Mouse (Mus musculus) heart, embryonic 14.5 days (tissue): ENCODE results near the gene Nanp. TPM values are rescaled to one million over a fixed set of nuclear protein-coding genes. Genes with fewer than 3 reads are reported as not detected.

Experiments used
- ATAC-seq: fragments of 200-750 bp; cut with Nextera tagmentation; 2 replicates; pipeline ENCODE4 v1.8.0; 2017; ENCODE audit warnings: low read depth, moderate TSS enrichment; ENCODE audit not compliant: insufficient number of reproducible peaks, insufficient read depth, low FRiP score
- H3K27ac ChIP-seq, 2 experiments: fragments of 200-500 bp in 1 of 2; fragments of 300-500 bp in 1 of 2; sonication (generic) in 1 of 2; replicated peaks in 1 of 2; 2 replicates each; pipeline ENCODE4 v1.5.1; 2012 to 2014; ENCODE audit warnings: low read depth in 2 of 2, low read length in 2 of 2, control low read depth in 1 of 2, mild to moderate bottlenecking in 1 of 2, mixed read lengths in 1 of 2; ENCODE audit not compliant: control insufficient read depth in 1 of 2, insufficient read depth in 1 of 2
- H3K27me3 ChIP-seq: fragments of 300-500 bp; sonication (generic); 2 replicates; pipeline ENCODE4 v1.6.1; 2014; ENCODE audit warnings: mild to moderate bottlenecking, low read length, control low read depth; ENCODE audit not compliant: control insufficient read depth, insufficient read depth
- H3K36me3 ChIP-seq: fragments of 300-500 bp; sonication (generic); 2 replicates; pipeline ENCODE4 v1.6.1; 2014; ENCODE audit warnings: mild to moderate bottlenecking, control low read depth, low read length, mixed read lengths; ENCODE audit not compliant: control insufficient read depth, insufficient read depth
- H3K4me1 ChIP-seq, 2 experiments: fragments of 200-500 bp in 1 of 2; fragments of 300-500 bp in 1 of 2; sonication (generic) in 1 of 2; 2 replicates each; pipeline ENCODE4 v1.6.1; 2012 to 2014; ENCODE audit warnings: low read length in 2 of 2, control low read depth in 1 of 2, mixed read lengths in 1 of 2; ENCODE audit not compliant: control insufficient read depth in 2 of 2, insufficient read depth in 2 of 2
- H3K4me2 ChIP-seq: fragments of 300-500 bp; sonication (generic); 2 replicates; pipeline ENCODE4 v1.6.1; 2014; ENCODE audit warnings: mild to moderate bottlenecking, low read length
- H3K4me3 ChIP-seq, 2 experiments: fragments of 200-500 bp in 1 of 2; fragments of 300-500 bp in 1 of 2; sonication (generic) in 1 of 2; 2 replicates each; pipeline ENCODE4 v1.5.1; 2012 to 2014; ENCODE audit warnings: low read length in 2 of 2, mild to moderate bottlenecking in 2 of 2, control low read depth in 1 of 2, low read depth in 1 of 2, moderate library complexity in 1 of 2; ENCODE audit not compliant: control insufficient read depth in 1 of 2, insufficient read depth in 1 of 2
- H3K9ac ChIP-seq: fragments of 300-500 bp; sonication (generic); 2 replicates; pipeline ENCODE4 v1.6.1; 2014; ENCODE audit warnings: mild to moderate bottlenecking, low read length
- H3K9me3 ChIP-seq: fragments of 300-500 bp; sonication (generic); 2 replicates; pipeline ENCODE4 v1.6.1; 2016; ENCODE audit warnings: low read length, control low read depth; ENCODE audit not compliant: control insufficient read depth
- WGBS: fragments of 180-500 bp; shearing (Covaris S2); extraction: QIAGEN DNeasy Blood & Tissue Kit; methylation state at CpG from one replicate; pipeline ENCODE4 v1.1.7; 2014; 5-methylcytosine and 5-hydroxymethylcytosine counted together
- polyA plus RNA-seq: library from polyadenylated mRNA; unstranded; fragments of >200 nt; fragmentation: Nextera tagmentation; extraction: Ambion mirVana; gene quantifications from 2 replicates; pipeline ENCODE4 v1.2.1, GENCODE M21; 2014

The Nanp gene
- polyA plus RNA-seq, 1 experiment from 2014 or later: 18.2 TPM

- no peak overlapping the region for H3K9ac ChIP-seq
- no peaks in the 10 kb centered on the region for H3K9me3 ChIP-seq
- peaks cover 5 to 8% of the 10 kb centered on the region in 2 experiments; a peak in 3 of 4 replicates for H3K4me1 ChIP-seq
- 43% methylated on average over 3 of the region's 3 CpGs for WGBS
- no peaks in the 10 kb centered on the region for H3K36me3 ChIP-seq
- no peak overlapping the region for H3K4me2 ChIP-seq
- H3K27ac ChIP-seq: no peak overlapping the region
- no peaks in the 10 kb centered on the region for H3K27me3 ChIP-seq
- ATAC-seq: no peak
- H3K4me3 ChIP-seq: no peak overlapping the region
Measured at GRCm38 (mm10) chr2:150999021-150999420, 40.2 kb downstream of the Nanp start.

DNA sequence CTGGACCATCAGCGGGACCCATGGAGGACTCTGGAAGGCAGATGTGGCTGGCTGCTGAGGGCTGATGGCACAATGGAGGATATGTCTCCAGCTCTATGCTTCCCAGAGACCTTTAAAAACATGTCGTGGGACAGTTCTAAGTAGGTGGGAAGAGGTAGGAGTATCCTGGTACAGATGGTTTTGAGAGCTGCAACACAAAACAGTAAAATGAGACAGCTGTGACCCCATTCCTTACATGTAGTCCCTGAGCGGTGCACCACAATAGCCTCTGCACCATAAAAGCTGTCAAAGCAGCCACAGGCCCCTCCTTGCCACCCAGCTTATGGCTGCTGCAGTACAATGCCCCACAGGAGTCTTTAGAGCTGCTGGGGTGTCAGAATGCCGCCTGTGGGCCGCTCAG lies 41.6 kb downstream of the Nanp start:
- Histone ChIP-seq H3K9ac (no peak overlapping the region), H3K9me3 (no peaks in the 10 kb centered on the region), H3K36me3 (no peaks in the 10 kb centered on the region), H3K4me3 (no peak overlapping the region), H3K4me1 (peaks cover 5 to 8% of the 10 kb centered on the region in 2 experiments; a peak in 3 of 4 replicates), H3K4me2 (no peak overlapping the region), H3K27me3 (no peaks in the 10 kb centered on the region), H3K27ac (no peak overlapping the region)
- no peak for ATAC-seq
- 70% methylated on average over 5 of the region's 5 CpGs for WGBS

DNA sequence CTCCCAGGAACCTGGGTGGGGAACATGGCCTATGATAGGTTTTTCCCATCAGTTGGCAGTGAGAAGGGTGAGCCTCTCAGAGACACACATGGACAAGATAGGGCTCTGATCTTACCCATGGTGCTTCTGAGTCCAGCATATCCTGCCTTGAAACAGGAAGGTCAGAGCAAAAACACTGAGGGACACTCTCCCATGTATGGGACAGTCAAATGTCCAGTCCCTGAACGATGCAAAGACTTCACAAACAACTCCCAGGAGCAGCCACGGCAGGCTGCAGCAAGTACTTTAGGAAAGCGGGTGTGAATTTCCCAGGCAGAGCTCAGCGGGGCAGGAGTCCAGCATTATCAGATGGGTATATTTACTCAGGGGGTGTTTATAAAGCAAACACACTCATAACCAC lies 43.9 kb downstream of the Nanp start:
- H3K4me1 ChIP-seq: peaks cover 6 to 8% of the 10 kb centered on the region in 2 experiments; a peak in 3 of 4 replicates
- WGBS: 48% methylated on average over 4 of the region's 4 CpGs
- H3K27me3 ChIP-seq: no peaks in the 10 kb centered on the region
- H3K27ac ChIP-seq: no peak overlapping the region
- no peak overlapping the region for H3K9ac ChIP-seq
- H3K4me3 ChIP-seq: no peak overlapping the region
- H3K36me3 ChIP-seq: no peaks in the 10 kb centered on the region
- no peak for ATAC-seq
- no peaks in the 10 kb centered on the region for H3K9me3 ChIP-seq
- no peak overlapping the region for H3K4me2 ChIP-seq

GRCm38 (mm10) chr2:150991050-150991449 lies 48.1 kb downstream of the Nanp start:
- H3K27ac ChIP-seq: no peak overlapping the region
- no peak for ATAC-seq
- 85% methylated on average over 4 of the region's 4 CpGs for WGBS

GRCm38 (mm10) chr2:150990506-150990905 lies 48.7 kb downstream of the Nanp start:
- Histone ChIP-seq H3K4me2 (no peak overlapping the region), H3K4me3 (no peak overlapping the region), H3K27ac (no peak overlapping the region), H3K4me1 (peaks cover 0 to 3% of the 10 kb centered on the region in 2 experiments; a peak in 2 of 4 replicates), H3K9ac (no peak overlapping the region), H3K9me3 (no peaks in the 10 kb centered on the region), H3K27me3 (no peaks in the 10 kb centered on the region), H3K36me3 (no peaks in the 10 kb centered on the region)
- ATAC-seq: no peak
- WGBS: 65% methylated on average over 2 of the region's 2 CpGs

More at GRCm38 (mm10) chr2:150991050-150991449, 48.1 kb downstream of the Nanp start:
- Histone ChIP-seq H3K27me3 (no peaks in the 10 kb centered on the region), H3K4me2 (no peak overlapping the region), H3K4me1 (peaks cover 0 to 3% of the 10 kb centered on the region in 2 experiments; a peak in 2 of 4 replicates), H3K4me3 (no peak overlapping the region), H3K36me3 (no peaks in the 10 kb centered on the region), H3K9me3 (no peaks in the 10 kb centered on the region), H3K9ac (no peak overlapping the region)

DNA sequence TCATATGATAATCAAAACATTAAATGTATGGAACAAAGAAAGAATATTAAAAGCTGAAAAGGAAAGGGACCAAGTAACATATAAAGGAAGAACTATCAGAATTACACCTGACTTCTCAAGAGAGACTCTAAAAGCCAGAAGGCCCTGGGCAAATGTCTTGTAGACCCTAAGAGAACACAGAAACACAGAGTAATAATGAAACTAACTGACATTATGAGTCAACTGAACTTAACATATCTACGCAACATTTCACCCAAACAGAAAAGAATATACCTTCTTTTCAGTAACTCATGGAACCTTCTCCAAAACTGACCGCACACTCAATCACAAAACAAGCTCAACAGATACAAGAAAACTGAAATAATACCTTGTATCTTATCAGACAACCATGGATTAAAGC lies 53.8 kb downstream of the Nanp start:
- ATAC-seq: no peak
- no peak overlapping the region for H3K9ac ChIP-seq
- H3K9me3 ChIP-seq: no peaks in the 10 kb centered on the region
- no peak overlapping the region for H3K27ac ChIP-seq
- no peak overlapping the region for H3K4me3 ChIP-seq
- 95% methylated on average over 2 of the region's 2 CpGs for WGBS
- no peak overlapping the region for H3K4me2 ChIP-seq
- H3K27me3 ChIP-seq: no peaks in the 10 kb centered on the region
- no peaks in the 10 kb centered on the region for H3K36me3 ChIP-seq
- H3K4me1 ChIP-seq: peaks cover 0 to 2% of the 10 kb centered on the region in 2 experiments; a peak in 2 of 4 replicates

DNA sequence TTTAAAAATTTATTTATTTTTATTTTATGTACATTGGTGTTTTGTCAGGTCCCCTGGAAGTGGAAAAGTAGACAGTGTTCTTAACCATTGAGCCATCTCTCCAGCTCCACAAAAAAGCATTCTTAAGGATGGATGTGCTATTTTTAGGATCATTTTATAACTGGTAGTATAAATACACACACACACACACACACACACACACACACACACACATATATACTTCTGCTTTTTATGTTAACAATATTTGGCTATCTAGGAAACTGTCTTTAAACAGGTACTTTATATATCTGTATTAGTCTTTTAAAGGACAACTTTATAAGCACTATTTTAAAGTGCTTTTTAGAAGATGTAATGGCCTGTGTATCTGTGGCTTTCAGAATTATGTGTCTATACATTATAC lies 57.1 kb downstream of the Nanp start:
- Histone ChIP-seq H3K27me3 (no peaks in the 10 kb centered on the region), H3K36me3 (no peaks in the 10 kb centered on the region), H3K27ac (no peak overlapping the region), H3K9me3 (no peaks in the 10 kb centered on the region), H3K4me2 (no peak overlapping the region), H3K4me3 (no peak overlapping the region), H3K9ac (no peak overlapping the region), H3K4me1 (peaks cover 0 to 2% of the 10 kb centered on the region in 2 experiments; a peak in 2 of 4 replicates)
- ATAC-seq: no peak

DNA sequence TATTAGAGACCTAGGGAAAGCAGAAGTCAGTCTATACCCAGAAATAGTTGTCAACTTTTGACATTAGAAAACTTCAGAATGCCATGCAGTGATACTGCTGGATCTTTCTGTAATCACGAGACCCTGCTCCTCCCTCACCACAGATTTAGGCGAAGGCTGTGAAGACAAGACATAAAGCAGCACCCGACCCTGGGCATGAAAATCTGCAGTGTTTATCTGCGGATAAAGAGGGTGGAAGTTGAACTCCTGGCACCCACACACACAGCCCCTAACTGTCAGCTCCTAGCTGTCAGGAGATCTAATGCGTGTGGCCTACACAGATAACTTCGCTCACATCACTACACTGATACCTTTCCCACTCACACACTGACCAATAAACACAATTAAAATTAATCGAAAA lies 57.7 kb downstream of the Nanp start:
- 38% methylated on average over 7 of the region's 7 CpGs for WGBS
- Histone ChIP-seq H3K9me3 (no peaks in the 10 kb centered on the region), H3K4me3 (no peak overlapping the region), H3K27me3 (no peaks in the 10 kb centered on the region), H3K4me2 (no peak overlapping the region), H3K9ac (no peak overlapping the region), H3K36me3 (no peaks in the 10 kb centered on the region), H3K27ac (no peak overlapping the region), H3K4me1 (peaks cover 0 to 2% of the 10 kb centered on the region in 2 experiments; a peak in 2 of 4 replicates)
- ATAC-seq: no peak
